In the genomic region with DNA sequence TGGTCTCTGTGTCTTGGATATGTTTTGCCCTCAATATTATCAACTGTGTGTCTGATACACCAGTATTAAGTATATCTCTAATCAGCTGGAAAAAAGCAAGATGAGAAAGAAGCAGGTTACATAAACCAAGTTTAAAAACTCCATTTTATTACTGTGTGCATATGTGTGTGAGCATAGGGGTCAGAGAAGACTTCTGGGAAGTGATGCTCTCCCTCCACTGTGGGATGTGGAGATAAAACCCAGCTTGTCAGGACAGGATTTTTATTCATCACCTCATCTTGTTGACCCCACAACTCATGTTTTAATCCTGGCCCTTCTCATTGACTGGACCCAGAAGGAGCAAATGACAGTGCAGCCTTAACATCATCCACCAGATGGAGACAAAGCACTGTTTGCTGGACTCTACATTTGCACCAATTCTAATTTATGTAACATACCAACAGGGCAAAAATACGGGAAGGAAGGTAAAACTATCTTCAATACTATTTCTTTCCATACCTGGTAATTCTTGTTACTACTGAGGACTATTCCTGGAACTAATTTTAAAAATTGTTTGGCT, we compare ENCODE assay signal across 8 mouse cellular contexts.
DNase-seq lines count a peak whose midpoint lies in the region; ATAC-seq and TF ChIP-seq lines count a peak whose summit lies in the region.
"Had no signal": no experiment of that assay in that cellular context is flagged by ENCODE, and none has a peak within 500 bp of the region (broad histone marks: within the 10 kb centered on the region; RNA-seq: fewer than 3 reads in every experiment).

No protein-coding gene starts in this region.

- H3K27ac ChIP-seq in forebrain, postnatal 0 days (ENCODE audit: low read depth, low read length): no peak overlapping the region
- H3K27ac ChIP-seq: heart, embryonic 15.5 days had no signal

- peak; percentile 77 for ATAC-seq in forebrain, postnatal 0 days

- no peak overlapping the region for H3K4me3 ChIP-seq in E14TG2a.4 (replicated peaks; ENCODE audit: low read length)
- no peak overlapping the region for H3K4me3 ChIP-seq in forebrain, postnatal 0 days (ENCODE audit: low read depth, low read length)
- H3K4me3 ChIP-seq: heart, embryonic 15.5 days had no signal

- peak; percentile 59 for DNase-seq in 416B (ENCODE audit: low read depth)
- DNase-seq in cerebellum, adult 11-12 months: peak; percentile 27
- peak; percentile 76 for DNase-seq in forebrain, postnatal 0 days
- DNase-seq in kidney, postnatal 25 days: peak; percentile 39 to 59
- DNase-seq in lung, postnatal 10 days: peak; percentile 38
- peak; percentile 48 for DNase-seq in right cerebral cortex, postnatal 14 days

- H3K4me2 ChIP-seq in forebrain, postnatal 0 days (ENCODE audit: low read depth): no peak overlapping the region
- H3K4me2 ChIP-seq: heart, embryonic 15.5 days had no signal

- H3K4me1 ChIP-seq in E14TG2a.4 (replicated peaks; ENCODE audit: low read depth, low read length): no peaks in the 10 kb centered on the region
- H3K4me1 ChIP-seq in forebrain, postnatal 0 days (ENCODE audit: insufficient read depth): no peaks in the 10 kb centered on the region
- H3K4me1 ChIP-seq: heart, embryonic 15.5 days had no signal

- H3K27me3 ChIP-seq in E14TG2a.4 (ENCODE audit: insufficient read depth, low read length): no peaks in the 10 kb centered on the region
- no peaks in the 10 kb centered on the region for H3K27me3 ChIP-seq in forebrain, postnatal 0 days (ENCODE audit: insufficient read depth, low read length)
- H3K27me3 ChIP-seq: heart, embryonic 15.5 days had no signal

- WGBS in forebrain, postnatal 0 days: 7% methylated on average over 1 of the region's 1 CpGs

- H3K36me3 ChIP-seq in E14TG2a.4 (ENCODE audit: insufficient read depth, low read length): no peaks in the 10 kb centered on the region
- H3K36me3 ChIP-seq in forebrain, postnatal 0 days (ENCODE audit: insufficient read depth): no peaks in the 10 kb centered on the region
- H3K36me3 ChIP-seq: heart, embryonic 15.5 days had no signal

- no peak overlapping the region for H3K9ac ChIP-seq in forebrain, postnatal 0 days
- H3K9ac ChIP-seq: heart, embryonic 15.5 days had no signal

- TF ChIP-seq CTCF in E14TG2a.4 (conservative IDR thresholded peaks at IDR 0.05; ENCODE audit: low read length): peak; percentile 95
- peak; percentile 96 for TF ChIP-seq CTCF in forebrain, postnatal 0 days (IDR thresholded peaks at IDR 0.05; ENCODE audit: low read depth)

- peaks cover 1% of the 10 kb centered on the region; the same call in 1 of the 2 replicates for H3K9me3 ChIP-seq in E14TG2a.4 (ENCODE audit: low read length)
- no peaks in the 10 kb centered on the region for H3K9me3 ChIP-seq in forebrain, postnatal 0 days (ENCODE audit: low read length)
- H3K9me3 ChIP-seq: heart, embryonic 15.5 days had no signal
